Mouse (Mus musculus) lung, postnatal 0 days (tissue): ENCODE measurements at regions not wholly inside any gene's neighbourhood (a gene's known extent, or its start where the extent isn't known, plus 50 kb on each side); places are given as distances from the start of the nearest gene placed in this dataset.

Experiments
- CTCF ChIP-seq: IDR thresholded peaks from 2 replicates; pipeline ENCODE4 v1.5.1; 2016; ENCODE audit warnings: antibody characterized with exemption, mild to moderate bottlenecking
- EP300 ChIP-seq: IDR thresholded peaks from 2 replicates; pipeline ENCODE4 v1.6.1; 2016; ENCODE audit warnings: antibody characterized with exemption, mild to moderate bottlenecking, control low read depth

DNA sequence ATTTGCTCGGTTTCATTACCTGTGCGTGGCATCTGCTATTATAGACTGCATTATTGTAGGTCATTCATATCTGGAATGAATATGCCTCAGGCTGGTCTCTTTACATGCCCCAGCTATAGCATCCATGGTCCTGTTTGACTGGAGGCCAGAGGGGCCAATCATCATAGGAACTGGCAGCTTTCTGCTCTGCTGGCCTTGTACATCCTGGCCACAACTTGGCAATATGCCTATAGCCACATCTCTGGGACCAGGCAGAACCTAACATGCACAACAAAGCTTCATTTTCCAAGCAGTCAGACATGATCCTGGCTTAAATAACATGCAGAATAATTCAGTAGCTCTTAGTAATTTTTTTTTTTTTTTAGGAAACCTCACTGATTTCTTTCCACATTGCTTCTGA is 227.6 kb upstream of the B3gat1 start:
- TF ChIP-seq CTCF (no peak), EP300 (no peak)
